Mouse (Mus musculus) liver, embryonic 15.5 days (tissue): ENCODE results near the gene Snap25. TPM values are rescaled to one million over a fixed set of nuclear protein-coding genes. Genes with fewer than 3 reads are reported as not detected.

ENCODE experiments used
- ATAC-seq: fragments of 200-750 bp; cut with Nextera tagmentation; 2 replicates; pipeline ENCODE4 v1.8.0; 2017; ENCODE audit warnings: moderate number of reproducible peaks, mild to moderate bottlenecking, moderate library complexity; ENCODE audit not compliant: insufficient read depth
- H3K27ac ChIP-seq: fragments of 300-500 bp; sonication (generic); replicated peaks from 2 replicates; pipeline ENCODE4 v1.5.1; 2015; ENCODE audit warnings: mild to moderate bottlenecking, inconsistent platforms
- H3K27me3 ChIP-seq: fragments of 300-500 bp; sonication (generic); 2 replicates; pipeline ENCODE4 v1.6.1; 2015; ENCODE audit warnings: mild to moderate bottlenecking, inconsistent platforms
- H3K36me3 ChIP-seq: fragments of 300-500 bp; sonication (generic); replicated peaks from 2 replicates; pipeline ENCODE4 v1.6.1; 2015; ENCODE audit warnings: moderate library complexity, mild to moderate bottlenecking, inconsistent platforms
- H3K4me1 ChIP-seq: fragments of 300-500 bp; sonication (generic); replicated peaks from 2 replicates; pipeline ENCODE4 v1.6.1; 2015; ENCODE audit warnings: inconsistent platforms
- H3K4me2 ChIP-seq: fragments of 300-500 bp; sonication (generic); 2 replicates; pipeline ENCODE4 v1.6.1; 2015; ENCODE audit warnings: moderate library complexity, mild to moderate bottlenecking, inconsistent platforms
- H3K4me3 ChIP-seq: fragments of 300-500 bp; sonication (generic); replicated peaks from 2 replicates; pipeline ENCODE4 v1.5.1; 2015; ENCODE audit warnings: mild to moderate bottlenecking, inconsistent platforms
- H3K9ac ChIP-seq: fragments of 300-500 bp; sonication (generic); 2 replicates; pipeline ENCODE4 v1.6.1; 2015; ENCODE audit warnings: moderate library complexity, mild to moderate bottlenecking, inconsistent platforms
- H3K9me3 ChIP-seq: fragments of 300-500 bp; sonication (generic); replicated peaks from 2 replicates; pipeline ENCODE4 v1.6.1; 2016; ENCODE audit warnings: inconsistent platforms
- WGBS: fragments of 180-500 bp; shearing (Covaris S2); methylation state at CpG from one replicate; pipeline ENCODE4 v1.1.7; 2015; ENCODE audit warnings: mixed read lengths; ENCODE audit not compliant: insufficient replicate concordance; 5-methylcytosine and 5-hydroxymethylcytosine counted together
- polyA plus RNA-seq: library from polyadenylated mRNA; unstranded; fragments of >200 nt; fragmentation: Nextera tagmentation; extraction: Ambion mirVana; gene quantifications from 2 replicates; pipeline ENCODE4 v1.2.1, GENCODE M21; 2015

Snap25 gene
- polyA plus RNA-seq, 1 experiment from 2014 or later, result 0.07 TPM

DNA sequence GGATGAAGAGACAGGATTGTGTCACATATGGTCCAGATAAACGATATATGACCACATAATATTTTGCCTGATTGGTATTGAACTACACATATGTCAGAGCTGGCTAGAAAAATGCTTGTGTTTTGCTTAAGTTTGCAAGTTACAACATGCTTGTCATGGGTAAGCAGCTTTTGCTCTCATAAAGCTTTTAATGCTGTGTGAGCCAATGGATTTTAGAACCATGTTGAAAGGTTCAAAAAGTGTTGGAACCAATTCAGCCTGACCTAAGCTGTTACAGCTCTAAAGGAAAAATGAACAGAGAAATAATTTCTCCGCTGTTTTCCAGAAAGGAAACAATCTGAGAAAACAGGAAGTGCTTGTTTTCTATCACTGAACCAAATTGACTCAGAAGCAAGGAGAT lies 64.9 kb downstream of the Snap25 start:
- Histone ChIP-seq H3K27me3 (no peaks in the 10 kb centered on the region), H3K4me3 (no peak overlapping the region), H3K9me3 (no peaks in the 10 kb centered on the region), H3K9ac (no peak overlapping the region), H3K36me3 (no peaks in the 10 kb centered on the region), H3K4me1 (no peaks in the 10 kb centered on the region), H3K27ac (no peak overlapping the region), H3K4me2 (no peak overlapping the region)
- 35% methylated on average over 2 of the region's 2 CpGs for WGBS
- ATAC-seq, result no peak

- H3K4me2 ChIP-seq, result no peak overlapping the region
- H3K9me3 ChIP-seq, result no peaks in the 10 kb centered on the region
- H3K4me1 ChIP-seq, result no peaks in the 10 kb centered on the region
- H3K36me3 ChIP-seq, result no peaks in the 10 kb centered on the region
- no peak overlapping the region for H3K4me3 ChIP-seq
- no peak for ATAC-seq
- H3K9ac ChIP-seq, result no peak overlapping the region
- 61% methylated on average over 3 of the region's 3 CpGs for WGBS
- no peak overlapping the region for H3K27ac ChIP-seq
- no peaks in the 10 kb centered on the region for H3K27me3 ChIP-seq
These were observed 65.4 kb downstream of the Snap25 start for GRCm38 (mm10) chr2:136778674-136779073.

- Histone ChIP-seq H3K4me1 (no peaks in the 10 kb centered on the region), H3K4me2 (no peak overlapping the region), H3K9ac (no peak overlapping the region), H3K27ac (no peak overlapping the region), H3K36me3 (no peaks in the 10 kb centered on the region), H3K27me3 (no peaks in the 10 kb centered on the region), H3K4me3 (no peak overlapping the region), H3K9me3 (no peaks in the 10 kb centered on the region)
- no peak for ATAC-seq
These were observed 67.0 kb downstream of the Snap25 start for GRCm38 (mm10) chr2:136780268-136780667.

- no peaks in the 10 kb centered on the region for H3K27me3 ChIP-seq
- H3K9ac ChIP-seq, result no peak overlapping the region
- H3K36me3 ChIP-seq, result no peaks in the 10 kb centered on the region
- no peak overlapping the region for H3K4me2 ChIP-seq
- no peak for ATAC-seq
- H3K4me1 ChIP-seq, result no peaks in the 10 kb centered on the region
- no peak overlapping the region for H3K4me3 ChIP-seq
- 59% methylated on average over 4 of the region's 4 CpGs for WGBS
- H3K9me3 ChIP-seq, result no peaks in the 10 kb centered on the region
- H3K27ac ChIP-seq, result no peak overlapping the region
These were observed 71.1 kb downstream of the Snap25 start for GRCm38 (mm10) chr2:136784310-136784709.

DNA sequence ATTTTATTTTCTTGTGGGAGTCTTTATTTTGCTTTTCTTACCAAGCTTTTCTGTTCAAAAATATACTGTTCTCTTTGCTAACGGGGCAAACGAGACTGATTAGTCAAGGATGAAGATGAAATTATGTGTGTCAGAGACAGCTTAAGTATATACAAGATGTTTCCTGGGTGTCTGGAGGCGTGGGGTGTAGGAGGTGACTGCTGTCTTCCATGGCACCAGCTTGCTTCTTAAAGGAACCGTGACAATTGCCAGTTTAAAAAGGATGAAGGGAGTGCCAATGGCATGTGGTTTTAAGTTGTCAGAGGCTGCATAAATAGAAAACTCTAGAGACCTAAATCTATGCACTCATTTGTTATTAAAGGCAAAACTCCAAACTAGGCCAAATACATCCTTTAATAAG lies 75.1 kb downstream of the Snap25 start:
- WGBS, result 39% methylated on average over 4 of the region's 4 CpGs
- no peak overlapping the region for H3K27ac ChIP-seq
- no peaks in the 10 kb centered on the region for H3K4me1 ChIP-seq
- no peak overlapping the region for H3K4me2 ChIP-seq
- H3K4me3 ChIP-seq, result no peak overlapping the region
- no peak overlapping the region for H3K9ac ChIP-seq
- no peaks in the 10 kb centered on the region for H3K9me3 ChIP-seq
- H3K27me3 ChIP-seq, result no peaks in the 10 kb centered on the region
- no peaks in the 10 kb centered on the region for H3K36me3 ChIP-seq
- no peak for ATAC-seq

- no peak for ATAC-seq
- no peak overlapping the region for H3K4me3 ChIP-seq
- H3K27ac ChIP-seq, result no peak overlapping the region
- no peaks in the 10 kb centered on the region for H3K9me3 ChIP-seq
- H3K9ac ChIP-seq, result no peak overlapping the region
- no peaks in the 10 kb centered on the region for H3K4me1 ChIP-seq
- H3K4me2 ChIP-seq, result no peak overlapping the region
- no peaks in the 10 kb centered on the region for H3K36me3 ChIP-seq
- 55% methylated on average over 1 of the region's 1 CpGs for WGBS
- no peaks in the 10 kb centered on the region for H3K27me3 ChIP-seq
These were observed 83.3 kb downstream of the Snap25 start for GRCm38 (mm10) chr2:136796518-136796917.

DNA sequence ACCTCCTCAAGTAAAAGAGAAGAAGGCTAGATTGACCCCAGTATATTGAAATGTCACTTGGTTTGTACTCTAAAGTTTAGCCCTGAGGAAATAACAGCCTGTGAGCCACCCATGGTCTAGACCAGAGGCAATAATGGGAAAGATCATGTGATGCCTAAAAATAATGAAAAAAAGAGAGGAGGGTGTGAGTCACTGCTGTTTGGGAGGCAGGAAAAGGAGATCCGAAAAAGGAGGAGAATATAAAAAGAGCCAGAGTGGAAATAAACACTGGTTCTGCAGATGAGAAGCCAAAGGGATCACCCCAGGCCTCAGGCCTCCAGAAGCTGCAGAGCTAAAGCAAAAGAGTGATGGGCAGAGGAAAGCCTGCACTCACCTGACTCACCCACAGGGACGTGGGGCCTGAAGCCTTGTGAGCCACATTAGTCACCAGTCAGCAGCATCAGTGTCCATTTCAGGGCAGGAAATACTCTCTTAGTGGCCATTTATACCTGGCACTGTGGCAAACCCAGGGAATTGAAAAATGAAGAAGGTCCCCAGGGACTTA lies 85.7 kb downstream of the Snap25 start:
- Histone ChIP-seq H3K4me3 (no peak overlapping the region), H3K36me3 (no peaks in the 10 kb centered on the region), H3K4me1 (no peaks in the 10 kb centered on the region), H3K4me2 (no peak overlapping the region), H3K27me3 (no peaks in the 10 kb centered on the region), H3K9me3 (no peaks in the 10 kb centered on the region), H3K9ac (no peak overlapping the region), H3K27ac (no peak overlapping the region)
- WGBS, result 36% methylated on average over 2 of the region's 2 CpGs
- no peak for ATAC-seq

- no peak overlapping the region for H3K4me2 ChIP-seq
- H3K9ac ChIP-seq, result no peak overlapping the region
- H3K9me3 ChIP-seq, result no peaks in the 10 kb centered on the region
- no peaks in the 10 kb centered on the region for H3K4me1 ChIP-seq
- no peaks in the 10 kb centered on the region for H3K36me3 ChIP-seq
- no peak overlapping the region for H3K27ac ChIP-seq
- H3K27me3 ChIP-seq, result no peaks in the 10 kb centered on the region
- ATAC-seq, result no peak
- H3K4me3 ChIP-seq, result no peak overlapping the region
These were observed 87.8 kb downstream of the Snap25 start for GRCm38 (mm10) chr2:136801102-136801501.

DNA sequence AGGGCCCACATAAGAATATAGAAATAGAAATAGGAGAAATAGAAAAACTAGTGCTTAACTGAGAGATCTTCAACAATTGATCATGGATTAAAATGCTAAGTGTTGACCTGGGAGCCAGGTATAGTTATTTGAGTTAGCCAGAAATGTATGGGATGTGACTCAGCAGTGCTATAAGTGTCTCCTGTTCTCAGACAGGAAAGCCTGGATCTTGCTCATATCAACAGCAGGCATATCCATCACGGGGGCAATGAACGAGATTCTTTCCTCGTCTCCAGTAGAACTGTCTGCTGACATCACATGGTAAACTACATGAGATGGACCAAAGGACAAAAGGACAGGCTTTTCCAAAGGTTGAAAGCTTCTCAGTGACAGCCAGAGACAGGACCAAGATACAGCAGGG lies 88.8 kb downstream of the Snap25 start:
- 63% methylated on average over 3 of the region's 3 CpGs for WGBS
- no peaks in the 10 kb centered on the region for H3K4me1 ChIP-seq
- H3K27ac ChIP-seq, result no peak overlapping the region
- no peaks in the 10 kb centered on the region for H3K36me3 ChIP-seq
- H3K4me2 ChIP-seq, result no peak overlapping the region
- H3K4me3 ChIP-seq, result no peak overlapping the region
- no peak overlapping the region for H3K9ac ChIP-seq
- H3K27me3 ChIP-seq, result no peaks in the 10 kb centered on the region
- H3K9me3 ChIP-seq, result no peaks in the 10 kb centered on the region
- no peak for ATAC-seq

- no peak overlapping the region for H3K4me2 ChIP-seq
- H3K27ac ChIP-seq, result no peak overlapping the region
- H3K36me3 ChIP-seq, result no peaks in the 10 kb centered on the region
- ATAC-seq, result no peak
- no peaks in the 10 kb centered on the region for H3K9me3 ChIP-seq
- WGBS, result 60% methylated on average over 7 of the region's 7 CpGs
- H3K4me1 ChIP-seq, result no peaks in the 10 kb centered on the region
- no peak overlapping the region for H3K4me3 ChIP-seq
- H3K27me3 ChIP-seq, result no peaks in the 10 kb centered on the region
- H3K9ac ChIP-seq, result no peak overlapping the region
These were observed 89.9 kb downstream of the Snap25 start for GRCm38 (mm10) chr2:136803142-136803541.

DNA sequence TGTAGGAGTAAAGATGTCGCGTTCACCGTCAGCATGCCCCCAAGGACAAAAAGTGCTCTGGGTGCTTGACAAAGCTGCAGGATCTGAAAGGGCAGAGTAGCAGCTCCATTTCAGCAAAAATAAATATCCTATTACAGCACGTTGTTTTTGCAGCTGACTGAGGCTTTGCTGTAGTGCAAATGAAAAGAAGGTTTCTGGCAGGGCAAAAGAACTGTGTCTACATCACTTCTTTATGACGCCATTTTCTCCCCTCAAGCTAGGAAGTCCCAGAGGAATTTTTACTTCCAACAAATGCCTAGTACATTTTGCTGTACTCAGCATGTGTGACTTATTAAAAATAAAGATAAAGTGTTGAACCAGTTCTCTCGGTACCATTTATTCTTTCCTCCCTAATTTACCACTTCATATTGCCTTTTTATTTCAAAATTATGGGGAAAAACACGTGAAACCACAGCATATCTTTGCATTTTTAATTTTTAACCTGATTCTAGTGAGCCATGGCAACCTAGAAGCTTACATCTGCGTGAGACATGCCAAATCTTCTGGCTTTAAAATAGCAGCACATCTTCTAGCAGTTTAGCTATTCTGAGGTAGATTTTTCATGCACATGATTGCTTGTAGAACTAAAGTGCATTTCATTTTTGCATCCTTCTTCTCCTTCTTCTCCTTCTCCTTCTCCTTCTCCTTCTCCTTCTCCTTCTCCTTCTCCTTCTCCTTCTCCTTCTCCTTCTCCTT lies 94.9 kb downstream of the Snap25 start:
- Histone ChIP-seq H3K27me3 (no peaks in the 10 kb centered on the region), H3K27ac (no peak overlapping the region), H3K36me3 (no peaks in the 10 kb centered on the region), H3K4me3 (no peak overlapping the region), H3K4me2 (no peak overlapping the region), H3K4me1 (no peaks in the 10 kb centered on the region), H3K9ac (no peak overlapping the region), H3K9me3 (no peaks in the 10 kb centered on the region)
- 58% methylated on average over 8 of the region's 8 CpGs for WGBS
- ATAC-seq, result no peak

DNA sequence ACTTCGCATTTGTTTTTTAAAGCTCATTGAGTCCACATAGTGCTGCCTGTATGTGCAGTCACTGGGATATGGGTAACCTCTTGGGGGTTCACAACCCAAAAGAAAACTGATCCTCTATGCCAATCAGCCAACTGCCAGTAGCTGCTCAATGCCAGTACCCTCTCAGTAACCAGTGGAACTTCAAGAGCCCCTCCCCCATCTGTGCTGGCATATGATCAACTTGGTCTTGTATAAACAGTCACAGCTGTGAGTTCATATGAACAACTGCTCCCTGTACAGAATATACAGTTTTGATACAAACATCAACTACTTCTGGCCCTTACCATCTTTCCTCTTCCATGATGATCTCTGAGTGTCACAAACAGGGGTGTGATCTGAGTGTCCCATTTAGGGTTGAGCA lies 98.1 kb downstream of the Snap25 start:
- H3K9ac ChIP-seq, result no peak overlapping the region
- no peaks in the 10 kb centered on the region for H3K9me3 ChIP-seq
- no peak overlapping the region for H3K27ac ChIP-seq
- H3K27me3 ChIP-seq, result no peaks in the 10 kb centered on the region
- no peak overlapping the region for H3K4me3 ChIP-seq
- no peak for ATAC-seq
- WGBS, result 55% methylated on average over 1 of the region's 1 CpGs
- no peaks in the 10 kb centered on the region for H3K4me1 ChIP-seq
- H3K4me2 ChIP-seq, result no peak overlapping the region
- H3K36me3 ChIP-seq, result no peaks in the 10 kb centered on the region
